Mouse (Mus musculus) naive thymus-derived CD4-positive, alpha-beta T cell, adult 2 months (primary cell): ENCODE results near the gene Cdh13.

Source experiments
- DNase-seq: peaks from one replicate; pipeline ENCODE4 v3.0.0-alpha.2; 2011; ENCODE audit warnings: low read depth

Gene Cdh13

DNA sequence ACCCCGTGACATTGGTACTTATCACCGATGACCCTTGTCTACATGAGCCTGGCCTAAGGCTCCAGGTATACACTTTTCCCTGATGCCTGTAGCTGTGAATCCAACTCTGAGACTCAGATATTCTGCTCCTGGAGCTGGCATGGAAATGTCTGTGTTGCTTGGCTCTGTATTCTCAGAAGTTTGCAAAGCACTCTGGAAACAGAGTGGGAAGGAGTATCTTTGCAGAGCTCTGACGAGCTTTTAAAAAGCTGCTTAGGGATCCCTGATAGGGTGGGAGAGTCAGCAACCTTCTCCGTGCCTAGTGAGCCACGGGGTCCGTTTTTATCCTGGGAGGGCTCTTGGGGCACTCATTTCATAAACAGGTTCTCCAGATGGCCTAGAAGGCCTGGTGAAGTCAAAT lies 526.1 kb downstream of the Cdh13 start:
- DNase-seq: no peak

DNA sequence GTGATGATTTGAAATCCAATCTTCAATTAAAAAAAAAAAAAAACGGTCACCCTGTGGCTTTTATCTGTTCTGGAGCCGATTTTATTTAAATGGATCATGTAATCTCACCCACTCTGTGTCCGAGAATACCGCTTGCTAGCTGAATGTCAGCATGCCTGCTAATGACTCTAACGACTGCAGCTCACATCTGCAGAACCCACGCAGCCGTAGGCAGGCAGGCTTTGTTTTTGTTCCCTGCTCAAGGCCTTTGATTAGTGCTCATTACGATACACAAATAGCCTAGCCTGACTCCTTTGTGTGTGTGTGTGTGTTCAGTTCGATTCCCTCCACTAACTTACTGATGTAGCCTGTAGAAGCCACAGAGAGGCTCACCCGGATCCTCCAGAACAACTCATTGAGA lies 531.5 kb downstream of the Cdh13 start:
- no peak for DNase-seq

DNA sequence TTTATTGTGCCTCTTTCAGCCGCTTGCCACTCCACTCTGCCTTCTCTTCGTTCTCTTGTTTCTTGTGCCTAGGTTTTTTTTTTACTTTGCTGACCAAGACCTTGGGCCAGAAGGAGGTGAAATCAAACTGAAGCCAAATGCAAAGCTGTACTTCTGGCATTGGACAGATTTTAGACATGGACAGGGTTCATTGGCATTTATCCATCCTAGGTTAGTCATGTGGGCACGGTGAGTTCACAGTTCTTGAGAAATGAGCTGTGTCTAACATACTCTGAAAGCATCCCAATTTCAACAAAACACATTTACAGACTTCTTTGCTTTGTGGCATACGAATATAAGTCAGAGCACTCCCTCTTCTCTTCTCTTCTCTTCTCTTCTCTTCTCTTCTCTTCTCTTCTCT lies 543.2 kb downstream of the Cdh13 start:
- no peak for DNase-seq

DNA sequence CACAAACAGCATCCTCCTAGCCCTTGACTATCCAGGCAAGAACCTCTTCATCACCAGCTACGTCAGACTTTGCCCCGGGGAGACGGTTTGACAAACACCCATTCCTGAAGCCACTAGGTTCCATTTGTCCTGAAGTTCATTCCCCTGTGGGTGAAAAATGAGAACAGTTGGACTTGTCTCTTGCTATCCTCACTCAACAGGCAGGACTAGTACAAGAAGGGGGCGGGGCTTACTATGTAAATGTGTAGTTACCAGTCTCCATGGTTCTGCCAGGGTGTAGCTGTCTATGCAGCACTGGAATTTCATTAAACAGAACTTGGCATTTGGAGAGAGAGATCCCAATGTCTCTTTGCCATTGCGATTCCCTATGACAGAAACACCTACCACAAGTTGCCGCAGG lies 544.2 kb downstream of the Cdh13 start:
- DNase-seq: no peak

DNA sequence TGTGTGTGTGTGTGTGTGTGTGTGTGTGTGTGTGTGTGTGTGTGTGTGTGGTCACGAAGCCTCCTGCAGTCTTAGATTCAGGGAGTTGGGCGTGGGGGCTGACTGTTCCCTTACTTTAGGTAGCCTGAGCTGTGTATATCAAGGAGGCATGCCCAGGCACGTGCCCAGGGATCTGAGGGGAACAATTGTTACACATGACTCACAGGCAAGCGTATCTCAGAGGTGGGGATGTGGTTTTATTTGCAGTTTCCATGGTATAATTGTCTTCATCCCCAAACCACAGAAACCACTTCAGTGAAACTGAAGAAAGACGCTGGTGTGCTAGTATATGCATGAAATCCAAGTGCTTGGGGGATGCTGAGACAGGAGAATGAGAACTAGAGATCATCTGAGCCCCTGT lies 546.8 kb downstream of the Cdh13 start:
- peak; percentile 52 for DNase-seq

DNA sequence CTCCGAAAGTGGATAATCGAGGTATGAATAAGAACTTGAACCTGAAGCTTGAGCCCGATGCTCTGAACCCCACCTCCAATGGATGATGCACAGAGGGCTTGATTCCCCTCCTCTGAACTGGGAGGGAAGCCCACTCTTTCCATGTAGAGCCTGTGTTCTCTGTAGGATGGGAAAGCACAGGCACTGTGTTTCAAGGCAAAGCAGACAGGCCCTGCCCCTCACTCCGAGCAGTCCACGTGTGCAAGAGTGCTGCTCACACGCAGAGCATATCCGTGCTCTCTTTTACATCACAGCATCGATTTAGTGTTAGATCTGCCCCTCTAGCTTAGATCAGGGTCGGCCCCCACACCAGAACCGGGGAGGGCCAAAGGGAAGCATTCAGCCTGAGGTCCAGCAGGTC lies 547.5 kb downstream of the Cdh13 start:
- DNase-seq: no peak

DNA sequence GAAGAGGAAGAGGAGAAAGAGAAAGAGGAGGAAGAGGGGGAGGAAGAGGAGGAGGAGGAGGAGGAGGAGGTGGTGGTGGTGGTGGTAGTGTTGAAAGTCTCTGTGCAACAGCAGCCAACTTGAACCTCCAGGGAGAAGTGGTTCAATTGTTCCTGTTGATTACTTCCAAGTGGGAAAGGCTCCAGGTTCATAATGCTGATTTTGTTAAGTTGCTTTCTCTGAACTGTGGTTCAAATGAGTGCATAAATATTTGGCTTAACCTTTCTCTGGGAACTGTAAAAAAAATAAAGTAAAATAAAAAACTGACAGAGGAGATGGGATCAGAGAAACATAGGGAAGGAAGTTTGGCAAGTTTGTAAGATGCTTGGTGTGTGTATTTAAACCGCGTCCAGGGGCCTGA lies 555.3 kb downstream of the Cdh13 start:
- no peak for DNase-seq

DNA sequence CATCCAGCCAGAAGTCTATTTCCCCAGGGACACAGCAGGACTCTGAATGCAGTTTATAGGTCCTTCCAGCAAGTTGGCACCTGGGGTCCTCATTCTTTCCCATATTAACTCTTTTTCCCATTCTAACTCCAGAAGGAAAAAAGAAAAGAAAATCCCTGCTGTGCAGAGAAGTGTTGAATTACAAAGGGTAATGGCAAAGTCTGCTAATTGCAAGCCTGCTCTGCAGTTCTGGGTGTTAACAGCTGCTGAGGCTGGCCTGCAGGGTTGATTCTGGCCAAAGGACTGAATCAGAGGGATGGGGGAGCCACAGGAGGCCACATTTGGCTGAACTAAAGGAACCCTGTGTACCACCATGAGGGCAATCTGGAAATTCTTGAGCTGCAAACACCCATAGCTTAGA lies 562.2 kb downstream of the Cdh13 start:
- DNase-seq: no peak

DNA sequence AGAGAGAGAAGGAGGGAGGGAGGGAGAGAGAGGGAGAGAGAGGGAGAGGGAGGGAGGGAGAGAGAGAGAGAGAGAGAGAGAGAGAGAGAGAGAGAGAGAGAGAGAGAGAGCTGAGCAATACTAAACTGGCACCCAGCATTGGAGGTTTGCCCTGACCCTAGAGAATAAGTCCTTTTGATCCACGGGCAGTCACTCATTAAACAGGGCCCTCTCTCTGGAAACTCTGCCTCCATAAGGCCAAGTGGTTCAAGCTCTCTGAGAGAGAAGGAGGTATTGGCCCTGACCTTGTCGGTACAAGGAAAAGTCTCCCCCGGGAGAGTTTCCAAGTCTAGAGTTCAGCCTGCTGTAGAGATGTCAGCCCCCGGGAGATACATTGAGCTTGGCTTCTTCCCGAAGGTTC lies 564.5 kb downstream of the Cdh13 start:
- DNase-seq: no peak

DNA sequence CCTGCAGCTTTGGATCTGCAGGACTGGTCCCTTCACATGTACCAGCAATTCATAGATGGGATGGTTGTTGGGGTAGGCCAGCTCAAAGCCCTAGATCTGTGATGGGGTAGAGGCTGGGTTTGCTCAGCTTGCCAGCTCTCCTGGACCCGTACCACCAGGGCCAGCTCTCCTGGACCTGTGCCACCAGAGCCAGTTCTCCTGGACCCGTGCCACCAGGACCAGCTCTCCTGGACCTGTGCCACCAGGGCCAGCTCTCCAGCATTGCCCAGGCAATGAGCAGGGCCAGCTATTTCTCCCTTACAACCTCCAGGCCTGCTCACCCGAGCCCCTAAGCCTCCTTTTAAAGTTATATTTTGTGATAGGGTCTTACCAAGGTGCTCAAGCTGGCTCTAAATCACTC lies 566.0 kb downstream of the Cdh13 start:
- DNase-seq: no peak

DNA sequence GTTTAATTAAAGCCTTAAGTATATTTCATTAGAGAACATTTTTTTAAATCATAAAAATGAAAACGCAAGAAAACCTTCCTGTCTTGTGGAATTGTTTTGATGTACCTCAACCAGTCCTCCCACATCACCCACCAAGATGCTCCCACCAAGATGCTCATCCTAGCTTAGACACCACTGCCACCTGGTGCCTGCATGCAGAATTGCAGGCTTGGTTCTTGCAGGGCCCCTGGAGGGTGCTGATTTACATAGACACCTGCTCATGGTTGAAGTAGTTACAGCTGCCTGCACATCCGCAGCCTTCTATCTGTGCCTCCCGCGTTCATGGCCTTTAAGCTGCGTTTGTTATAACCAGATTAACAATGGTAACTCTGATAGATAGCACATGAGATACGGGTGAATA lies 566.8 kb downstream of the Cdh13 start:
- peak; percentile 24 for DNase-seq

DNA sequence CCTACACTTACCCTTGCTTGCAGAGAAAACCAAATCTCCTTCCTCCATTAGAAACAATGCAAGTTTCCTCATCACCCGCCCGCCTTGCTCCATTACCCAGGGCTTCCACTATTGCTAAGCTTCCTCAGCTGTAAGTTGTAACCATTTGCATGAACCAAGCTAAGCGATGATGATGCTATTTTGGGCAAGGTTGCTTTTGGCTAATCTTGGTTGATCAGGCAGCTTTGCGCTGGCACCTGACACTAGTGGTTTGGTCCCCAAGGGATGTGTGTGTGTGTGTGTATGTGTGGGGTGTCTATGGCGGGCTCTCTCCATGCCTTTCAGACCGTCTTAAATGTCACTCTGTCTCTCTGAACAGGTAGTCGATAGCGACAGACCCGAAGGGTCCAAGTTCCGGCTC lies 567.8 kb downstream of the Cdh13 start:
- no peak for DNase-seq

DNA sequence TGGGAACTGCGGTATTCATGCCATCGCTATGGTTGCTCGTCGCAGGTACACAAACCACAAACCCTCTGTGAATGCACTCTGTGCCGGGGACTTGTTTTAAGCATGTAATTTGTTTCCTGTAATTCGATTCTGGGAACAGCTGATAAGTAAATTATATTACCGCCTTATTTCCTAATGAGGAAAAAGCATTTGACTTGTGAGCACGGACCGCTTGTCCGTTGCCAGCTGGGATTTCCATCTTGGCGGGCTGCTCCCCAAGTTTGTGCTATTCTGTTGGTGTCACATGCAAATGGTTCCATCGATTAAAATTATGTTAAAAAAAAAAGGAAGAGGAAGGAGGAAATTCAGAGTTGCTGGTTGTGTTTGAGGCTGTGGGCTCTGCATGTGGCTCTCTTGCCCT lies 569.3 kb downstream of the Cdh13 start:
- DNase-seq: no peak

DNA sequence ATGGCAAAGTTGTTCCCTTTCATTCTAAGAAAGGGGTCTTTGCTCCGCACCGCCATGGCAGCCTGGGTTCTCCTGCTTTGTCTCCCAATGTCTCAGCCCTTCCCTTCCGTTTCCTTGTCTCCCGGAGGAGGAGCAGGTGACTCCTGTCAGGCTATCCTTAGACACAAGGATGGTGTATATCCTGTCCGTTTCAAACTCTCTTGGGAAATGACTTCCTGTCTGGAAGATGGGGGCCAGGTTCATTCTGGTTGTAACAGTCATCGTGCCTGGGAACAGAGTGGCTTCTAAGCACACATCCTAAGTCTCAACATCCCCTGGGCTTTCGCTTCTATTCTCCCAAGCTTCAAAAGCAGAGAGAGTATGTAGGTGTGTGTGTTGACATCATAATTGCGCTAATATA lies 571.1 kb downstream of the Cdh13 start:
- DNase-seq: no peak

DNA sequence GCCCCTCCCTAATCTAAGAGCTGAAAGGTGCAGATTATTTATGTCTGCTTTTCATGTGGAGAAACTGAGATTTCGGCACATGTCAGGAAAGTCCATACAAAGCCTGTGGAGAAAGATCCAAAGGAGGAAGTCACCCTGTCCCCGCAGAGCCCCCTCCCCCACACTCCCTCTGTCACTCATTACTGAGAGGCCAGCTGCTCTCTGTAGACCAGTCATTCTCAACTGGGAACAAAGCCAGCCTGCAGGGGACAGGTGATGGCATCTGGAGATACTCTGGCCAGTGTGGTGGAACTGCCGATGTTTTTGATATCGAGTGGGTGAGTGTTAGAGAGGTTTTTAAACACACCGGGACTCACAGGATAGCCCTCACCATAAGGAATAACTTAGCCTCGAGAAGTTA lies 582.8 kb downstream of the Cdh13 start:
- DNase-seq: no peak

DNA sequence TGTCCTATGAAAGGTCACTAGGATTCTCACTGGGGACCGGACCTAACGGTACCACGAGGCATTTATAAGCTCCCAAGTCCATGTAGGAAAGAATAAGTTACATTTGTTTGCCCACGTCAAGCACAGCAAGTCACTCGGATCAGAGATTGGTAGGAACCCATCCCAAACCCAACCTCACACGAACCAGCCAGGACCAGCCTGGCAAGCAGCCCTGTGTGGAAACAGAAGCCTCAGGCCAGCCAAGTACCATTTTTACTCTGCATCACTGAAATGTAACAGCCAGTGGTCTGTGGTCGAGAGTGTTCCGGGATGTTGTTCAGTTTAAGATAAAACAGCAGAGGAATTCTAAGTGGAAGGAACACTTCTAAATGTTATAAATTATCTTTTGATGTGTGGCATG lies 587.2 kb downstream of the Cdh13 start:
- no peak for DNase-seq

DNA sequence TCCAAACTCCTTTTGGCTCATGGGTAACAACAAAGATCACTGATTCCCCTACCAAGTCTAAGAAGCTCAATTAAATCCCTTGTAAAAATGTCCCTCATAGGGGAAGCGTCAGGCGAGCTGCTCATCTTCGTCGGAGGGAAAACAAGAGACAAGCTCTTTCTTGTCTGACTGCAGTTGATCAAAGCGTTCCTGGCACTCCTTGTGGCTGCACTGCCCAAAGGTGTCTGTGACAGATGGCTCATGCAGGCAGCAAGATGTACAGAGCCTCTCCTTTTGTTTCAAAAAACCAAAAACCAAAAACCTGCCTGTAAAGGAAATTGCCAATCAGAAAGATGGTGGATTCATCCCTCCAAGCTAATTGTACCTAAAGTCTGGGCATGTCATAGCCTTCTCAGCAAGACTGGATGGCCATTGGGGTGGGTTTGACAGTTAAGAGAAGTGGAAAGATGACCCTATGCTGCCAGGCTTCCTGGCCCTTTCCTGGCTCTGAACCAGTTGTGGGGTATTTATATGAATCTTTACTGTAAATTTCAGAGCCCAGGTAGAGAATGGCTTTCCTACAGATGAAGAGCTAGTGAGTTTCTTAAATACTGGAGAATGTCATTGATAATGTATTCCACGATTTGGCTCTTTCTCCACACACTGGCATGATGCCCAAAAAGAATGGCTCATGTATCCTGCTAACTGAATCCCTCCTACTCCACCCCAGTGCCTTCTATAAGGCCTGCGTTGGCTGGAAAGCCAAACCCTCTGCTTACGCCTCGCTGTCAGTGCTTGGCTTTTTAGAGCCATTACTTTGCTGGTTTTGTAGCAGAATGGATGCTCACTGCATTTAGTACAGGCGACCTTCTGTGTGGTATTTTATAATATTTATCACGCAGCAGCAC lies 596.6 kb downstream of the Cdh13 start:
- DNase-seq: no peak

DNA sequence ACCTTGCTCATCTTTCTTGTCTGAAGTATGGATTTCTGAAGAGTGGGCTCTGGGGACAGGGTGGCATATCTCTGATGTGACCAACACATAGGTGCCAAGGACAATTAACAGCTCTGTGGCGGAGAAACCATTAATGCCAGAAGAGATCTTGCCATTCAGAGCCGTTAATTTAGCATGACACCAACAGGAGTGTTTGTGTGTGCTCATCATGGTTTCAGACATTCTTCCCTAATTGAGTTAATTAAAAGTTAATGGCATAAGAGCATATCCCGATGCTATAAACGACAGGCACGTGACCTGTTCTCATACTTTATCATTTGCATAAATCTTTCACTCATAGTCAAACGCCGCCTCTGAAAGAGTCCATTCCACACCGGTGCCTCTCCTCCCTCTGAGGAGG lies 600.8 kb downstream of the Cdh13 start:
- no peak for DNase-seq

DNA sequence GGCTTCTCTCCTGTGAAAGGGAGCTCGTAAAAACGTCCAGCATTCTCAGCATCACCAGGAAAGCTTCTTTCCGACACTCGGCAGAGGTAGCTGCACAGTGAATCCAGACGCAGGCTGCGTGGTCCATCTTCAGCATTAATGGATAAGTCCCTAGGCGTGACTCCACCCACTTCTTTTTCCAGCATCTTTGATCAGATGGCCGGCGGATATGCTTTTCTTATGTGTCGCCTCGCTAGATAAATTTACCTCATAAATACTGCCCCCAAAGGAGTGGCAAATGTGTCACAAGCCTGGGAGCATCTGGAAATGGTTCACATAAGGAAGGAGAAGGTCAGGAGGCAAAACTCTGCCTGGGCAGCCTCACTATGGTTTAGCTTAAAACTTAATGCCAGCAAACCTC lies 601.5 kb downstream of the Cdh13 start:
- no peak for DNase-seq

DNA sequence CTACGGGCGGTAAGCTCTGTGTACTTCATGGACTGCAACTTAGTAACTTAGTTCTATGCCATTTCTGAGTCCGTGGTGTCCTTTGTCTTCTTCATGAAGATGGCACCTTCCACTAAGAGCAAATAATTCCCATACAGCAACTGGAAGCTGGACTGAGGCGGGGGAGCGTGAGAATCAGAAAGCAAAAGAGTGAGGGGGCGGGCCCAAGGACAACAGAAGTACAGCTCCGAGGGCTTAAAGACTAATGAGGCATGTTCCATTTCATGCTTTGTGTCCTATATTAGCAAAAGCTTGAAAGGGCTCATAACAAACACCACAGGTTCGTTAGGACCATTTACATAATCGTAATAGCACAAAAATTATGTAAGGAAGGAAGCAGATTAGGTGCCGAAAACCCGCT lies 618.9 kb downstream of the Cdh13 start:
- DNase-seq: no peak

DNA sequence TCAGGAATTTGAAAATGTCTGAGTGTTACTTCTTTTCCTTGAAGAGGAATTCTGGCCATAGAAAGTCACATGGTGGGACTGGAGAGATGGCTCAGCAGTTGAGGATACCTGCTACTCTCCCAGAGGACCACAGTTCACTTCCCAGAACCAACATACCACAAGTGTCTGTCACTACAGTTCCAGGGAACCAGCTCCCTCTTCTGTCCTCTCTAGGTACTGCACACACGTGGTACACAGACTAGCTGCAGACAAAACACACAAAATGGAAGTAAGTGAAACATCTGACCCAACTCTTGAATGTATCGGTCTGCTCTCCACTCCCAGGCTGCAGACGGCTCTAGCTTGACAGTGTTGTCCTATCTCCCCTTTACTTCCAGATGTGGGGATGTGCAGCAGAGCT lies 633.0 kb downstream of the Cdh13 start:
- DNase-seq: no peak

DNA sequence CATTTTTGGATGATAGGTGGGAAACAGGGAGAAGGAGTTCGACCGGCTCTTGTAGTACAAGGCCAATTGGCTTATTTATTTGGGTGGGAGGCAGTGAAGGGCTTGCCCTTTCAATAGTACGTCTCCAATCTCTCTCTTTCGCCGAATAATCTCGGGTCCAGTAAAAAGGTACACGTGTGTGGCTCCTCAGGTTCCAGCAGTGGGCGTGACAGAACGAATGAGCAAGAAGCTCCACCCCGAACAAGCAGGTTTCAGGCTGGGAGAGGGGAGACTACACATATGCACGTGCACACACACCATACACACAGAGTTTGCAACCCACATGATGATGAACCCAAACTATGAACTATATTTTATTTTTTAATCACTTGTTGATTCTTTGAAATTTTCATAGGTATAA lies 653.9 kb downstream of the Cdh13 start:
- no peak for DNase-seq

DNA sequence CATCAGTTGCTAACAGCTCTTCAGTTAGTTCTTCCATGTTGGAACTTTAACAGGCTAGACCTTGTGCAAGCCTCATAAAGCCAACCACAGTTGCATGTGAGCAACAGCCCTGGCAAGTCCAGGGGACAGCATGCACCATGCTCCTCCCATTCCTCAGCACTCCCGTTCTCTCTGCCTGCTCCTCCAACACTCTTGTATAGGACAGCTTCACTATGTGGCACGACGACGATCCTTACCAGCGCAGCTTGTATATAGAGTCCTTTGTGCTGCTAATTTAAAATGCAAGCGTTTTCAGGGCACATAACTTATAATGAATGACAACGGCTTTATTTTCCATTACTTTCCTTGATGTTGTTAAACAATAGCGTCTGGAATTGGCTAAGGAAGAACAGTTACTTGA lies 654.5 kb downstream of the Cdh13 start:
- DNase-seq: no peak
